Mouse (Mus musculus) bone marrow macrophage, adult 2 months (primary cell): ENCODE results near the gene Ncf2.

Experiments used
- CTCF ChIP-seq: IDR thresholded peaks from 2 replicates; pipeline ENCODE4 v1.5.1; 2012; ENCODE audit warnings: low read depth, mild to moderate bottlenecking, low read length, moderate library complexity
- POLR2A ChIP-seq: IDR thresholded peaks from 2 replicates; pipeline ENCODE4 v1.6.1; 2012; ENCODE audit warnings: mild to moderate bottlenecking, low read depth, low read length, borderline replicate concordance

DNA sequence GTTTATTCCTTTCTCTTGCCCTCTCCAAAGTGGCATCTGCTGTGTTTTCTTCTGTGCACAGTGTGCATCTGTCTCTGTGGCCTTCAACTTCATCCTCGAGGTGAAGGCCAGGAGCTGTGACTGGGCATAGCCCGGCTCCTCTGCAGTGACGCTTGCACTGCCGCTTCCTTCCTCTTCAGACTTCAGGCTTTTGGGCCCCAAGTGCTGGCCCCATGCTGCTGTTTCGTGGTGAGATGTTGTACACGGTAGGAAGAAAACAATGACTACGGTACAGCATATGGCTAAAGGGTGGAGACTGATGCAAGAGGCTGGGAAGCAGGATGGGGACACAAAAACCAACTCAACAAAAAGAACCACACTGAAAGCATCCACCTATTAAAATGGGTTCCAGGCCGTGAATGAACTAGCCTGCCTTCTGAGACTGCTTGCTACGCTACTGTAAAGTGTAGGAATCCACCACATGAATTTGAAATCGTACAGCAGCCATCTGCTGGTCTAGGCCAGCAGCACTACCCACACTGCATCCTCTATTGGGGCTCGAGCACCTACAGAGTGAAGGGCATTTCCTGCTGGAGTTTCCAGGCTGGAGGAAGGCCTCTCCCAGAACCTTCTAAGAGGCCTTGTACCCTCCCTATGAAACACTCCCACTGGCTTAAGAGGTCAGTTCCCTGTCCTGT lies 38.2 kb downstream of the Ncf2 start:
- TF ChIP-seq CTCF: no peak
- TF ChIP-seq POLR2A: no peak
